In genomic region chr7:120102164-120102972, GRCm38 (mm10) we compare ENCODE assay signal across 8 mouse cellular contexts. TPM values are rescaled to one million over a fixed set of nuclear protein-coding genes. Genes with fewer than 3 reads are reported as not detected.
DNase-seq lines count a peak whose midpoint lies in the region; ATAC-seq and TF ChIP-seq lines count a peak whose summit lies in the region.

Gene Tmem159 (plus strand): TSS chr7:120102353.

- H3K79me2 ChIP-seq in liver, adult 2 months (ENCODE audit: control insufficient read depth, insufficient read depth, low read length): no peaks in the 10 kb centered on the region

- TF ChIP-seq CTCF in brain, embryonic 14.5 days (IDR thresholded peaks at IDR 0.05; ENCODE audit: borderline replicate concordance, extremely low read depth, insufficient read depth, insufficient read length): no peak
- TF ChIP-seq CTCF in liver, adult 2 months (IDR thresholded peaks at IDR 0.05; ENCODE audit: low read depth, low read length): no peak

- DNase-seq in B cell, adult 2 months: peak; percentile 50 to 53
- peak; percentile 84 for DNase-seq in brain, embryonic 14.5 days (ENCODE audit: low read depth)
- DNase-seq in liver, adult 2 months (ENCODE audit: extremely low read depth, low read depth, low spot score): peak; percentile 53
- peak; percentile 42 to 70 for DNase-seq in monocyte, adult 2 months (ENCODE audit: low read depth in 1 of 2, low spot score in 2 of 2)
- DNase-seq in spleen, postnatal 10 days (ENCODE audit: low spot score in 2 of 2): peak; percentile 17 to 72

- H3K4me3 ChIP-seq in heart, embryonic 11.5 days (ENCODE audit: low read depth, low read length): peak within 1 kb of the TSS; percentile 73
- peak within 1 kb of the TSS; percentile 70 for H3K4me3 ChIP-seq in kidney, embryonic 15.5 days (replicated peaks)
- H3K4me3 ChIP-seq in liver, adult 2 months (ENCODE audit: insufficient read depth, low read depth, low read length): peak within 1 kb of the TSS; percentile 76

- ATAC-seq in erythroid progenitor cell, adult 5-6 weeks (replicated peaks; ENCODE audit: low FRiP score, poor library complexity, severe bottlenecking): peak; percentile 46; the same call in 1 of the 2 replicates
- ATAC-seq in heart, embryonic 11.5 days (replicated peaks; ENCODE audit: insufficient number of reproducible peaks, low FRiP score, low TSS enrichment): peak; percentile 95
- peak; percentile 95 for ATAC-seq in kidney, embryonic 15.5 days (replicated peaks; ENCODE audit: low FRiP score)

- peak within 1 kb of the TSS; percentile 75 for H3K9ac ChIP-seq in heart, embryonic 11.5 days (ENCODE audit: low read depth, low read length)
- H3K9ac ChIP-seq in kidney, embryonic 15.5 days: peak within 1 kb of the TSS; percentile 57
- H3K9ac ChIP-seq in liver, adult 2 months (ENCODE audit: low read depth, low read length): peak within 1 kb of the TSS; percentile 68

- peak within 1 kb of the TSS; percentile 97 for H3K4me2 ChIP-seq in heart, embryonic 11.5 days
- H3K4me2 ChIP-seq in kidney, embryonic 15.5 days: peak within 1 kb of the TSS; percentile 92

- no peak within 1 kb of the TSS for H3K27ac ChIP-seq in heart, embryonic 11.5 days (ENCODE audit: low read depth, low read length)
- H3K27ac ChIP-seq in kidney, embryonic 15.5 days: peak within 1 kb of the TSS; percentile 80
- H3K27ac ChIP-seq in liver, adult 2 months (replicated peaks; ENCODE audit: insufficient read depth, low read depth, low read length): no peak within 1 kb of the TSS

- H3K9me3 ChIP-seq in heart, embryonic 11.5 days (replicated peaks; ENCODE audit: control insufficient read depth, low read length): no peaks in the 10 kb centered on the region
- H3K9me3 ChIP-seq in kidney, embryonic 15.5 days (replicated peaks): no peaks in the 10 kb centered on the region

- H3K36me3 ChIP-seq in heart, embryonic 11.5 days (ENCODE audit: control insufficient read depth, insufficient read depth, low read length): no peaks in the 10 kb centered on the region
- peaks cover 10% of the 10 kb centered on the region; the same call in 1 of the 2 replicates for H3K36me3 ChIP-seq in kidney, embryonic 15.5 days
- no peaks in the 10 kb centered on the region for H3K36me3 ChIP-seq in liver, adult 2 months (ENCODE audit: control insufficient read depth, insufficient read depth, low read length)

- no peaks in the 10 kb centered on the region for H3K27me3 ChIP-seq in heart, embryonic 11.5 days (ENCODE audit: control insufficient read depth, insufficient read depth, low read length)
- no peaks in the 10 kb centered on the region for H3K27me3 ChIP-seq in kidney, embryonic 15.5 days
- H3K27me3 ChIP-seq in liver, adult 2 months (ENCODE audit: control insufficient read depth, insufficient read depth, low read length): no peaks in the 10 kb centered on the region

- H3K4me1 ChIP-seq in heart, embryonic 11.5 days (ENCODE audit: control insufficient read depth, insufficient read depth, low read length): peaks cover 9% of the 10 kb centered on the region
- peaks cover 15% of the 10 kb centered on the region for H3K4me1 ChIP-seq in kidney, embryonic 15.5 days
- H3K4me1 ChIP-seq in liver, adult 2 months (ENCODE audit: control insufficient read depth, insufficient read depth, low read length): 0 out of 2 replicates have a peak, but pooled peaks cover 1% of the 10 kb centered on the region

- WGBS in heart, embryonic 11.5 days (ENCODE audit: insufficient replicate concordance): 1% methylated on average over 36 of the region's 42 CpGs
- under 1% methylated on average over 42 of the region's 42 CpGs for WGBS in kidney, embryonic 15.5 days
- 1% methylated on average over 42 of the region's 42 CpGs for WGBS in liver, adult 2 months

- TF ChIP-seq POLR2A in brain, embryonic 14.5 days (IDR thresholded peaks at IDR 0.05; ENCODE audit: borderline replicate concordance, extremely low read depth, insufficient read depth, insufficient read length, poor library complexity, severe bottlenecking): peak; percentile 10; the same call in 1 of the 2 replicates
- 0 out of 2 replicates have a peak, but pooled peaks have one; percentile 33 for TF ChIP-seq POLR2A in liver, adult 2 months (IDR thresholded peaks at IDR 0.05; ENCODE audit: extremely low read depth, insufficient read depth, low read length)

RNA-seq across cellular contexts. Expression of gene Tmem159, which starts in this region (rescaled TPM):
- polyA plus RNA-seq in brain, embryonic 14.5 days (2012; rRNA removed): 4.0 and 6.0 TPM in 2 replicates
- total RNA-seq in erythroid progenitor cell, adult 5-6 weeks (2015; ENCODE audit: low replicate concordance): 0.84 and 2.5 TPM in 2 replicates
- total RNA-seq in erythroid progenitor cell, adult 5-6 weeks (2017; ENCODE audit: low replicate concordance): not detected in 2 replicates
- 17.2 and 18.8 TPM in 2 replicates for polyA plus RNA-seq in heart, embryonic 11.5 days (2014; fragmentation: Nextera tagmentation; extraction: Ambion mirVana)
- polyA plus RNA-seq in kidney, embryonic 15.5 days (2015; fragmentation: Nextera tagmentation; extraction: Ambion mirVana): 32.5 and 48.2 TPM in 2 replicates
- 3.0 and 3.5 TPM in 2 replicates for total RNA-seq in liver, adult 2 months (2014; rRNA removed)
- 1.8 and 3.2 TPM in 2 replicates for polyA plus RNA-seq in liver, adult 2 months (2012; rRNA removed)
